Mouse (Mus musculus): ENCODE measurements at regions not wholly inside any gene's neighbourhood (a gene's known extent, or its start where the extent isn't known, plus 50 kb on each side); places are given as distances from the start of the nearest gene placed in this dataset.

GRCm38 (mm10) chr10:16508161-16508560, 1214.9 kb upstream of the Cited2 start:
- TF ChIP-seq CTCF (IDR thresholded peaks at IDR 0.05; ENCODE audit: low read depth, low read length) = no peak
- no peak for TF ChIP-seq POLR2A (IDR thresholded peaks at IDR 0.05; ENCODE audit: insufficient read depth, low read length)
- no peak for TF ChIP-seq EP300 (IDR thresholded peaks at IDR 0.05; ENCODE audit: insufficient read depth, low read depth, low read length)

All from ES-Bruce4 (cell line).